Mouse (Mus musculus) activated CD4-positive, CD25-positive, alpha-beta regulatory T cell, adult 9 weeks (primary cell): ENCODE results near the gene Cdc42ep5. TPM values are rescaled to one million over a fixed set of nuclear protein-coding genes. Genes with fewer than 3 reads are reported as not detected.

Experiments used
- polyA plus RNA-seq: library from polyadenylated mRNA; unstranded; fragments of 100-300 nt; shearing (Covaris generic); gene quantifications from one replicate; pipeline ENCODE4 v1.2.1, GENCODE M21; 2017

Cdc42ep5 gene
- polyA plus RNA-seq: not detected

GRCm38 (mm10) chr7:4164090-4164910 lies at the start of gene Cdc42ep5:
Gene Cdc42ep5 (minus strand): TSS chr7:4164860.

DNA sequence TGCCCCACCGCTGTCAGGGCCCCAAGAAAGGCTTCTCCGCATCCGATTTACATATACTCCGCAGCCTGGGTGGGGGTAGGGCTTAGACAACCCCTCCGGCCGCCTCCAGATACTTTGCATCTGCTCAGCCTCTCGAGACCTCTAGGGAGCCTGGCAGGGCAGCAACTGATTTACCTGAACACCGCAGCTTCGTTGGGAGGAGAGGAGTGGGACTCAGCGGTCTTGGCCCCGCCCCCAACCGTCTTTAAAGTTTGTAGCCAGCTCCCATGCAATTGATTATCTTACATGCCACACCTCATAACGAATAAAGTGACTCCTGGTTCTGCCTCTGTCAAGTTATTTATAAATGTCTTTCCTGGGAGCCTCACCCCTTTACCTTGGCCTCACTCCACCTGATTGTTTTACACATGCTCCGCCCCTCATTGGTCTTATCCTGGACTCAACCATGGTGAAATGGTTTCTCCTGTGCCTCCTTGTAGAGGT lies 14.6 kb downstream of the Cdc42ep5 start, which contains the start of gene Leng9:
Gene Leng9 (minus strand): TSS at position 316 of the 483 bp plus-strand sequence.

GRCm38 (mm10) chr7:4136771-4137531 lies 27.7 kb downstream of the Cdc42ep5 start, which contains the start of gene Leng8:
Gene Leng8 (plus strand): TSS chr7:4137039.

GRCm38 (mm10) chr7:4119344-4119902 lies 45.2 kb downstream of the Cdc42ep5 start, which contains the start of gene Ttyh1:
Gene Ttyh1 (plus strand): TSS chr7:4119408.

Other genes starting within 250 kb of the Cdc42ep5 start
- not detected for gene Lilra6, start 249.4 kb downstream of the Cdc42ep5 start, polyA plus RNA-seq
- gene Lair1, start 101.7 kb downstream of the Cdc42ep5 start, polyA plus RNA-seq: 4.6 TPM
- 0.37 TPM for gene Ttyh1, start 45.5 kb downstream of the Cdc42ep5 start, polyA plus RNA-seq
- 149 TPM for gene Leng8, start 27.8 kb downstream of the Cdc42ep5 start, polyA plus RNA-seq
- 7.4 TPM for gene Leng9, start 14.5 kb downstream of the Cdc42ep5 start, polyA plus RNA-seq
- not detected for gene Lilra5, start 72.9 kb upstream of the Cdc42ep5 start, polyA plus RNA-seq
- not detected for gene Ncr1, start 172.9 kb upstream of the Cdc42ep5 start, polyA plus RNA-seq
- not detected for gene Gp6, start 232.9 kb upstream of the Cdc42ep5 start, polyA plus RNA-seq